Mouse (Mus musculus) cerebellum, adult 2 months (tissue): ENCODE results near the gene Sipa1. TPM values are rescaled to one million over a fixed set of nuclear protein-coding genes. Genes with fewer than 3 reads are reported as not detected.
A peak's percentile ranks its signal among the peaks of the same experiment; 100 is the strongest.

Experiments
- DNase-seq, 2 experiments: peaks; one replicate each; pipeline ENCODE4 v3.0.0; 2021
- H3K27ac ChIP-seq: fragments of 200-500 bp; 2 replicates; pipeline ENCODE4 v1.5.1; 2012; ENCODE audit warnings: low read length, control low read depth, inconsistent platforms; ENCODE audit not compliant: insufficient read depth
- H3K27me3 ChIP-seq: fragments of 200-500 bp; 2 replicates; pipeline ENCODE4 v1.6.1; 2012; ENCODE audit warnings: inconsistent platforms, mild to moderate bottlenecking, low read length, moderate library complexity; ENCODE audit not compliant: control insufficient read depth, insufficient read depth
- H3K4me1 ChIP-seq: fragments of 200-500 bp; 2 replicates; pipeline ENCODE4 v1.6.1; 2011; ENCODE audit warnings: low read length; ENCODE audit not compliant: control insufficient read depth, insufficient read depth
- H3K4me3 ChIP-seq: fragments of 200-500 bp; replicated peaks from 2 replicates; pipeline ENCODE3; 2011; ENCODE audit warnings: mild to moderate bottlenecking, low read depth, low read length, control low read depth; ENCODE audit not compliant: insufficient read depth
- CTCF ChIP-seq: fragments of 200-500 bp; IDR thresholded peaks from 2 replicates; pipeline ENCODE4 v1.5.1; 2011; ENCODE audit warnings: low read depth, mild to moderate bottlenecking, control low read depth, low read length, moderate library complexity, borderline replicate concordance; ENCODE audit not compliant: insufficient read depth
- POLR2A ChIP-seq: fragments of 200-500 bp; IDR thresholded peaks from 2 replicates; pipeline ENCODE4 v1.6.1; 2011; ENCODE audit warnings: low read length, control low read depth, borderline replicate concordance; ENCODE audit not compliant: insufficient read depth
- WGBS: fragments of 180-500 bp; shearing (Covaris S2); methylation state at CpG from one replicate; pipeline ENCODE4 v1.1.7; 2018; 5-methylcytosine and 5-hydroxymethylcytosine counted together
- polyA plus RNA-seq: library from polyadenylated mRNA; depleted of rRNA; stranded (reverse); fragments of >200 nt; gene quantifications from 2 replicates; pipeline ENCODE4 v1.2.3, GENCODE M21; 2012; rRNA removed

Gene Sipa1
- polyA plus RNA-seq, 1 experiment: 14.8 TPM

DNA sequence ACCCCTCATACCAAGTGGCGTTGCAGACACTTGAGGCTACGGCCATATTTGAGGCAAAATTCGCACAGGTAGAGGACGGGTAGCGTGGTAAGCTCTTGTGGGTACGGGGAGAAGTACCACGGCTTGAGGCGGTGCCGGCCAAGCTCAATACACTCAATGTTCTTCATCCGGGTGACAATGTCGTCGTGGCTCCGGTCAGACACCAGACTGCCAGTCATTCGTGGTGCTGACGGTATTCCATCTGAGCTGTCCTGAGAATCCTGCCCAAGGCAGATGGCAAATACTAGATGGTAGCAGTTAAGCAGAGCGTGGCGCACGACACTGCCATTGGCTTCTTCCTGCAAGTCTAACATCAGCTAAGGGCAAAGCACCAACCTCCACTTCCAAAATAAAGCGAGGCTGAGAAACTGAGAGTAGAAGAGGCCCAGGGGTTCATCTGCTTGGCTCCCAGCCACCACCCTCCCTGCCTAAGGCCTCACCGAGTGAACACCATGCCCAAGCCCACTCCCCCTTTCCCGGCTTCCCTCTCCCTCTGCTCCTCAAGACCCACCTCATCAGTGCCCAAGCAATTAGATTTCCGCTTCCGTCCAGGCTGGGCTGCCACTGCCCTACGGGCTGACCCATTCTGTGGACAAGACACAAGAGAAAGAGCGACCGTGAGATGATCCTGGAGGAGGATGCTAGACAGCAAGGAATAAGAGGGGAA is 55.6 kb downstream of the Sipa1 start:
- 88% methylated on average over 26 of the region's 26 CpGs for WGBS
- Histone ChIP-seq H3K27ac (no peak overlapping the region), H3K4me1 (peaks cover 22% of the 10 kb centered on the region), H3K4me3 (no peak overlapping the region), H3K27me3 (no peaks in the 10 kb centered on the region)
- TF ChIP-seq POLR2A: no peak
- no peak for TF ChIP-seq CTCF
- DNase-seq: peak in 1 of 2 experiments; percentile 24

DNA sequence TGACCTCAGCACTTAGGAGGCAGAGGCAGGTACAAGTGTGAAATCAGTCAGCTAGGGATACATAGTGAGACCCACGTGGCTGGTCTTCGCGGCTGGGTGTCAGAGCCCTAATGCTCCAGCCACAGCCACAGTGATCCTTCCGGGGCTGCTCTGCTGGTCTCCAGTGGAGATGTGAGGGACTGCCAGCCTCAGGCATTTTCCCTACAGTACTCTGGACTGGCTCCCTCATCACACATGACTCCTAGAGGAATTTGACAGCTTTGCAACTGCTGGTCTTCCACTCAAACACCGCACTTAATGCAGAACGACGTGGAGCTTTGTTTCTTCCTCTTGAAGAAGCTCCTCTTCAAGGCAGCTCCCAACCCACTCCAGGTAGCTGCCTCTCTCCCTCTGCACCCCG is 57.3 kb downstream of the Sipa1 start:
- H3K4me3 ChIP-seq: no peak overlapping the region
- no peak for DNase-seq
- H3K4me1 ChIP-seq: peaks cover 26% of the 10 kb centered on the region
- TF ChIP-seq POLR2A: no peak
- no peak for TF ChIP-seq CTCF
- 71% methylated on average over 8 of the region's 8 CpGs for WGBS
- no peaks in the 10 kb centered on the region for H3K27me3 ChIP-seq
- no peak overlapping the region for H3K27ac ChIP-seq

GRCm38 (mm10) chr19:5605126-5605525 is 58.4 kb downstream of the Sipa1 start:
- no peak overlapping the region for H3K4me3 ChIP-seq
- H3K27ac ChIP-seq: no peak overlapping the region
- no peak for DNase-seq
- no peaks in the 10 kb centered on the region for H3K27me3 ChIP-seq
- H3K4me1 ChIP-seq: peaks cover 26% of the 10 kb centered on the region
- no peak for TF ChIP-seq CTCF
- no peak for TF ChIP-seq POLR2A
- WGBS: 75% methylated on average over 7 of the region's 7 CpGs

GRCm38 (mm10) chr19:5603664-5604063 is 59.8 kb downstream of the Sipa1 start:
- H3K4me1 ChIP-seq: peaks cover 23% of the 10 kb centered on the region
- H3K27me3 ChIP-seq: no peaks in the 10 kb centered on the region
- no peak for DNase-seq
- no peak overlapping the region for H3K27ac ChIP-seq
- 82% methylated on average over 7 of the region's 7 CpGs for WGBS
- TF ChIP-seq POLR2A: no peak
- no peak for TF ChIP-seq CTCF
- H3K4me3 ChIP-seq: no peak overlapping the region

GRCm38 (mm10) chr19:5601752-5602541 is 61.6 kb downstream of the Sipa1 start, which contains the start of gene Rnaseh2c:
Rnaseh2c (plus strand) TSS chr19:5601873.
- Histone ChIP-seq H3K4me3 (peak within 1 kb of the TSS; percentile 67), H3K27me3 (no peaks in the 10 kb centered on the region), H3K4me1 (peaks cover 16% of the 10 kb centered on the region; the same call in 1 of the 2 replicates), H3K27ac (peak within 1 kb of the TSS; percentile 41)
- TF ChIP-seq CTCF (no peak), POLR2A (peak; percentile 49; the same call in 1 of the 2 replicates)
- under 1% methylated on average over 64 of the region's 64 CpGs for WGBS
- DNase-seq: peak; percentile 85 to 89

Other genes starting within 250 kb of the Sipa1 start
- gene Drap1, start 238.7 kb downstream of the Sipa1 start, polyA plus RNA-seq: 281 and 309 TPM in 2 replicates
- gene AI837181, start 238.6 kb downstream of the Sipa1 start, polyA plus RNA-seq: 130 and 134 TPM in 2 replicates
- not detected in 2 replicates for gene Fosl1, start 216.2 kb downstream of the Sipa1 start, polyA plus RNA-seq
- gene Ccdc85b, start 205.8 kb downstream of the Sipa1 start, polyA plus RNA-seq: 31.0 and 32.5 TPM in 2 replicates
- gene Fibp, start 203.1 kb downstream of the Sipa1 start, polyA plus RNA-seq: 140 and 146 TPM in 2 replicates
- gene Ctsw, start 195.2 kb downstream of the Sipa1 start, polyA plus RNA-seq: 1.2 and 1.5 TPM in 2 replicates
- gene Efemp2, start 189.8 kb downstream of the Sipa1 start, polyA plus RNA-seq: 43.3 and 43.4 TPM in 2 replicates
- 94.2 and 115 TPM in 2 replicates for gene Mus81, start 175.3 kb downstream of the Sipa1 start, polyA plus RNA-seq
- 1,135 and 1,193 TPM in 2 replicates for gene Cfl1, start 173.3 kb downstream of the Sipa1 start, polyA plus RNA-seq
- gene 1700020D05Rik, start 159.9 kb downstream of the Sipa1 start, polyA plus RNA-seq: 6.7 and 6.8 TPM in 2 replicates
- 176 and 185 TPM in 2 replicates for gene Snx32, start 153.2 kb downstream of the Sipa1 start, polyA plus RNA-seq
- 0.05 TPM in 1 of 2 replicates, not detected in the other for gene Ovol1, start 103.1 kb downstream of the Sipa1 start, polyA plus RNA-seq
- gene Ap5b1, start 95.7 kb downstream of the Sipa1 start, polyA plus RNA-seq: 5.1 and 5.6 TPM in 2 replicates
- 79.1 and 83.5 TPM in 2 replicates for gene Rnaseh2c, start 61.8 kb downstream of the Sipa1 start, polyA plus RNA-seq
- gene Kat5, start 53.5 kb downstream of the Sipa1 start, polyA plus RNA-seq: 139 and 143 TPM in 2 replicates
- gene Rela, start 26.2 kb downstream of the Sipa1 start, polyA plus RNA-seq: 39.0 and 40.3 TPM in 2 replicates
- gene Map3k11, start 25.0 kb upstream of the Sipa1 start, polyA plus RNA-seq: 28.6 and 29.7 TPM in 2 replicates
- 65.0 and 65.1 TPM in 2 replicates for gene Pcnx3, start 25.2 kb upstream of the Sipa1 start, polyA plus RNA-seq
- 0.13 and 0.24 TPM in 2 replicates for gene Kcnk7, start 40.7 kb upstream of the Sipa1 start, polyA plus RNA-seq
- 11.7 and 13.1 TPM in 2 replicates for gene Ehbp1l1, start 62.6 kb upstream of the Sipa1 start, polyA plus RNA-seq
- gene Fam89b, start 65.9 kb upstream of the Sipa1 start, polyA plus RNA-seq: 65.2 and 65.9 TPM in 2 replicates
- gene Ltbp3, start 77.2 kb upstream of the Sipa1 start, polyA plus RNA-seq: 165 and 175 TPM in 2 replicates
- gene Scyl1, start 107.7 kb upstream of the Sipa1 start, polyA plus RNA-seq: 158 and 170 TPM in 2 replicates
- 23.4 and 28.3 TPM in 2 replicates for gene Frmd8, start 211.6 kb upstream of the Sipa1 start, polyA plus RNA-seq
- 4.3 and 5.0 TPM in 2 replicates for gene Slc25a45, start 214.1 kb upstream of the Sipa1 start, polyA plus RNA-seq
- 5.1 and 5.6 TPM in 2 replicates for gene Tigd3, start 230.4 kb upstream of the Sipa1 start, polyA plus RNA-seq
- 136 and 141 TPM in 2 replicates for gene Dpf2, start 249.3 kb upstream of the Sipa1 start, polyA plus RNA-seq